Mouse (Mus musculus) embryonic facial prominence, embryonic 13.5 days (tissue): ENCODE data around the gene Hist1h2bm. TPM values are rescaled to one million over a fixed set of nuclear protein-coding genes. Genes with fewer than 3 reads are reported as not detected.
"Not testable (repeated sequence)": the region's sequence is repeated elsewhere in the genome, so short reads cannot be mapped to it uniquely, and the experiment has no call there.

Experiments
- ATAC-seq: fragments of 200-750 bp; cut with Nextera tagmentation; 2 replicates; pipeline ENCODE4 v1.8.0; 2017; ENCODE audit warnings: low read depth; ENCODE audit not compliant: insufficient number of reproducible peaks, insufficient read depth, low FRiP score, low TSS enrichment
- H3K27ac ChIP-seq: fragments of 300-500 bp; sonication (generic); 2 replicates; pipeline ENCODE4 v1.5.1; 2015; ENCODE audit warnings: moderate library complexity, mild to moderate bottlenecking, inconsistent platforms
- H3K27me3 ChIP-seq: fragments of 300-500 bp; sonication (generic); 2 replicates; pipeline ENCODE4 v1.6.1; 2015; ENCODE audit warnings: mild to moderate bottlenecking, inconsistent platforms
- H3K36me3 ChIP-seq: fragments of 300-500 bp; sonication (generic); 2 replicates; pipeline ENCODE4 v1.6.1; 2015; ENCODE audit warnings: mild to moderate bottlenecking, inconsistent platforms
- H3K4me1 ChIP-seq: fragments of 300-500 bp; sonication (generic); 2 replicates; pipeline ENCODE4 v1.6.1; 2015; ENCODE audit warnings: inconsistent platforms
- H3K4me2 ChIP-seq: fragments of 300-500 bp; sonication (generic); 2 replicates; pipeline ENCODE4 v1.6.1; 2015; ENCODE audit warnings: moderate library complexity, mild to moderate bottlenecking, inconsistent platforms
- H3K4me3 ChIP-seq: fragments of 300-500 bp; sonication (generic); 2 replicates; pipeline ENCODE4 v1.5.1; 2015; ENCODE audit warnings: mild to moderate bottlenecking, inconsistent platforms
- H3K9ac ChIP-seq: fragments of 300-500 bp; sonication (generic); 2 replicates; pipeline ENCODE4 v1.6.1; 2015; ENCODE audit warnings: mild to moderate bottlenecking, inconsistent platforms
- H3K9me3 ChIP-seq: fragments of 300-500 bp; sonication (generic); 2 replicates; pipeline ENCODE4 v1.6.1; 2016; ENCODE audit warnings: inconsistent platforms
- WGBS: fragments of 180-500 bp; shearing (Covaris S2); methylation state at CpG from one replicate; pipeline ENCODE4 v1.1.7; 2015; ENCODE audit warnings: mixed read lengths; 5-methylcytosine and 5-hydroxymethylcytosine counted together
- polyA plus RNA-seq: library from polyadenylated mRNA; unstranded; fragments of >200 nt; fragmentation: Nextera tagmentation; extraction: Ambion mirVana; gene quantifications from 2 replicates; pipeline ENCODE4 v1.2.1, GENCODE M21; 2015

The Hist1h2bm gene
- polyA plus RNA-seq, 1 experiment from 2014 or later, result 7.3 TPM

DNA sequence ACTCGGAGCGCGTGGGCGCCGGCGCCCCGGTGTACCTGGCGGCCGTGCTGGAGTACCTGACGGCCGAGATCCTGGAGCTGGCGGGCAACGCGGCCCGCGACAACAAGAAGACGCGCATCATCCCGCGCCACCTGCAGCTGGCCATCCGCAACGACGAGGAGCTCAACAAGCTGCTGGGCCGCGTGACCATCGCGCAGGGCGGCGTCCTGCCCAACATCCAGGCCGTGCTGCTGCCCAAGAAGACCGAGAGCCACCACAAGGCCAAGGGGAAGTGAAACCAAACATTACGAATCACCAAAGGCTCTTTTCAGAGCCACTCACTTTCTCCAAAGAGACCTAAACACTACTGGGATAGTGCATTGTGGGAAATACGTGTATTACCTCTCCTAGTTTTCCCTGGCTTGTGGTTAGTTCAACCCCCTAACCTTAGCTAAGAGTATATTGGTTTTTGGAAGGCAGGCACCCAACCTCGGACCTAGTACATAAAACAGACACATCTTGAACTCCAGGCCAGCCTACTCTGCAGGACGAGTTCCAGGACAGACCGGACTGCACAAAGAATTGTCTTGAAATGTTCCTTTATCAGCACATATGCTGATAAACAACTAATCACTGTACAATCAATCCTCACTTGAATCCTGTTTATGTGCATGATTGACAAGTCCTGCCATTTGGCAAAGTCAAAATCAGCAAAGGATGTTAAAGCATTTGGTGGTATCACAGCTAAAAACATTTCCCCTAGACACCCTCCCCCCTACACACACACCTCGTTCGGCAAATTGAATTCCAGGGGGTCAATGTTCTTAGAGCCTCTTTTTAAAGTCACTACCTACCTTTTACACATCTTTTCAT is 5.1 kb upstream of the Hist1h2bm start:
- peak overlapping the region; percentile 79 for H3K9ac ChIP-seq
- under 1% methylated on average over 13 of the region's 38 CpGs for WGBS
- ATAC-seq, H3K36me3 ChIP-seq, H3K27me3 ChIP-seq, H3K9me3 ChIP-seq: not testable (repeated sequence)
- peak overlapping the region; percentile 96 for H3K27ac ChIP-seq
- peak overlapping the region; percentile 50 for H3K4me3 ChIP-seq
- peaks cover 33% of the 10 kb centered on the region for H3K4me1 ChIP-seq
- peak overlapping the region; percentile 85 for H3K4me2 ChIP-seq

DNA sequence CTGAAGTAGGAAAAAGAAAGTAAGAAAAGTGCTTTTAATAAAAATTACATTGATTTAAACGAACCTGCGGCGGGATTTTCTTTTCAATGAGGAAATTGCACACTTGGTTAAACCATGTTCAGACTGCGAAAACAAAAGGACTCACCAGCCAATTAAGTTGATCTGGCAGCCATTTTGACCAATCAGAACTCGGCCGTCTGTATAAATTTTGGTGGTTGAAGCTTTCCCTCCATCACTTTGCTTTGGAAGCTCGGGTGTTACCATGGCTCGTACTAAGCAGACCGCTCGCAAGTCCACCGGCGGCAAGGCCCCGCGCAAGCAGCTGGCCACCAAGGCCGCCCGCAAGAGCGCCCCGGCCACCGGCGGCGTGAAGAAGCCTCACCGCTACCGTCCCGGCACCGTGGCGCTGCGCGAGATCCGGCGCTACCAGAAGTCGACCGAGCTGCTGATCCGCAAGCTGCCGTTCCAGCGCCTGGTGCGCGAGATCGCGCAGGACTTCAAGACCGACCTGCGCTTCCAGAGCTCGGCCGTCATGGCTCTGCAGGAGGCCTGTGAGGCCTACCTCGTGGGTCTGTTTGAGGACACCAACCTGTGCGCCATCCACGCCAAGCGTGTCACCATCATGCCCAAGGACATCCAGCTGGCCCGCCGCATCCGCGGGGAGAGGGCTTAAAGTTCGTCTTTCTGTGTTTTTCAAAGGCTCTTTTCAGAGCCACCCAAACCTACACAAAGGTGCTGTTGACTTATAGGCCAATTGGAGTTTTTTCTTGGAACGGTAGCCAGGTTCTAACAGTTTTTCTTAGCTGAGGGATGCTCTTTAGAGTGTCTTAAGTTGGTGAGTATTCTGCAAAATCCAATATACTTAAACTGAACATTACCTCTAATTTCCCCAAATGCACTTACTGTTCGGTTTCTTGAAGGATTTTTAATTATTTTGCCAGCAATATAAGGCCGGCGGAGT is 4.2 kb upstream of the Hist1h2bm start, which contains the start of gene Hist1h3h:
TSS of gene Hist1h3h (plus strand) at position 263 of the 961 bp plus-strand sequence.
- not testable (repeated sequence) for H3K27me3 ChIP-seq, H3K9me3 ChIP-seq, H3K36me3 ChIP-seq
- Histone ChIP-seq H3K27ac (peak within 1 kb of the TSS; percentile 96), H3K4me3 (peak within 1 kb of the TSS; percentile 50), H3K4me2 (peak within 1 kb of the TSS; percentile 85), H3K4me1 (peaks cover 37% of the 10 kb centered on the region), H3K9ac (peak within 1 kb of the TSS; percentile 79)
- WGBS, result under 1% methylated on average over 29 of the region's 56 CpGs
- peak; percentile 33; the same call in 1 of the 2 replicates for ATAC-seq

DNA sequence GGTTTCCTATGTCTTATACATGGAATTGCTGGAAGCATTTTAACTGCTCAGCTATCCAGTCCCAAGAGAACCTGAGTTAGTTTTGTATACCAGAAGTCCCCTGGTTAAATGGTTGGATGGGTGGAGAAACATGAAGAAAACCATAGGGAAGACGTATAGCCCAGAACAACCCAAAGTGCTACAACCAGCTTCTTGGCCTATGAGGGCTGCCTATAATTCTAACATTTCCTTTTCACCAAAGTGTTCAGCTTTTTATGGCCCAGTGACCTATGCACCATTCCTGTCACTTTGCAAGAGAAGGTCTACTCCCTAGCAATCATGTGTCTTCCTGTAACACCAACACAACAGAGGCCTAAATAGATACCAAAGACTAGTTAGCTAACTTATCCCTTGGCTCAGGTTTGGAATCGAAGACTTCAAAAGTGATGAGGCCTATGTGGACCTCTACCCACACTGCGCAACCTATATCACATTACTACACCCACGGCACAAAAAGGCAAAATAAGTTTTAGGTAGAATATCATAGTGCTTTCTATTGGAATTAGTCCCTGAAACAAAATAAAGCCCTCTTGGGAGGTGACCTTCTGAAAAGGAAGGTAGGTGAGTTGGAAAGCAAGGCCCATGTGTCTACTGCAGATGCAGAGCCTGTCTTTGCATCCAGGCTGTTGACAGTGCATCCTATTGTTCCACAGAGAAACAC is 3.3 kb upstream of the Hist1h2bm start:
- H3K9me3 ChIP-seq, result no peaks in the 10 kb centered on the region
- H3K4me1 ChIP-seq, result peaks cover 38% of the 10 kb centered on the region
- peak overlapping the region; percentile 92 for H3K27ac ChIP-seq
- H3K36me3 ChIP-seq, result no peaks in the 10 kb centered on the region
- H3K27me3 ChIP-seq, result no peaks in the 10 kb centered on the region
- H3K9ac ChIP-seq, result peak overlapping the region; percentile 79
- 50% methylated on average over 4 of the region's 4 CpGs for WGBS
- ATAC-seq, result no peak
- peak overlapping the region; percentile 85 for H3K4me2 ChIP-seq
- H3K4me3 ChIP-seq, result peak overlapping the region; percentile 50

DNA sequence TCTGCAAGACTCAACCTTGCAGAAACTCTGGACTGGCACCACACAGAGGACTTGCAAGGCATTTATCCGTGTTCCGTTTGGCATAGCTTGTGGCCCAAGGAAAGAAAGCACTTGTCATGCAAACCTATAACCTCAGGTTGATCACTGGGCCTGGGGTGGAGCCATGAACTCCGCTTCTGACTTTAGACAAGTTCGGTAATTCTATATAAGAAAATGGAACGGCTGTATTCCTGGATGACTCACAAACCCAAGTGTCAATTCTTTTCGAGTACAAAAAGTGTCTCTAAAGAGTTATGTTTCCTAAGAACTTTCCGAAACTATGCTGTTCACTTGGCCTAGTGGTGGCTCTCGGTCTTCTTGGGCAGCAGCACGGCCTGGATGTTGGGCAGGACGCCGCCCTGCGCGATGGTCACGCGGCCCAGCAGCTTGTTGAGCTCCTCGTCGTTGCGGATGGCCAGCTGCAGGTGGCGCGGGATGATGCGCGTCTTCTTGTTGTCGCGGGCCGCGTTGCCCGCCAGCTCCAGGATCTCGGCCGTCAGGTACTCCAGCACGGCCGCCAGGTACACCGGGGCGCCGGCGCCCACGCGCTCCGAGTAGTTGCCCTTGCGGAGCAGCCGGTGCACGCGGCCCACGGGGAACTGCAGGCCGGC is 612 bp upstream of the Hist1h2bm start:
- not testable (repeated sequence) for H3K27me3 ChIP-seq, H3K36me3 ChIP-seq, H3K9me3 ChIP-seq
- Histone ChIP-seq H3K4me2 (peak overlapping the region; percentile 64), H3K27ac (peak overlapping the region; percentile 88), H3K4me3 (peak overlapping the region; percentile 45), H3K4me1 (peaks cover 31% of the 10 kb centered on the region), H3K9ac (peak overlapping the region; percentile 73)
- 0 out of 2 replicates have a peak, but pooled peaks have one; percentile 0 for ATAC-seq
- 1% methylated on average over 21 of the region's 44 CpGs for whole genome bisulfite sequencing

DNA sequence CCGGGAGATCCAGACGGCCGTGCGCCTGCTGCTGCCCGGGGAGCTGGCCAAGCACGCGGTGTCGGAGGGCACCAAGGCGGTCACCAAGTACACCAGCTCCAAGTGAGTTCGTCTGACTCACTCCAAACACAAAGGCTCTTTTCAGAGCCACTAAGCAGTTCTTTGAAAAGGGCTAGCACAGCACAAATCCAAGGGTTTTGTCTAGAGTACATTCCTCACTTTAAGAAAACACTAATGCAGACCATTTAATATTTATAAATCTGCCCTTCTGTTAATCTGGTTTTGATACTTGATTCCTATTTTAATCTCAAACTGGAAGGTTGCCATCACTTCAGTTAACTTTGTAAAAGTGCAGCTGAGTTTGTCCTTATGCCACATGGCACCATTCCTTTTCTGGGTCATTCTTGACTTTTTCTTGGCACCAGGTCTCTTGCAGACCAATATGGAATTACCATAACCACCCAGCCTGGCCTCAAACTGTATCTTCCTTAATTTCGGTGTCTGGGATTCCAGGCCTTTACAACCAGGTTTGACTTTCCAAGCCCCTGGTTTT is 605 bp downstream of the Hist1h2bm start:
- peaks cover 31% of the 10 kb centered on the region for H3K4me1 ChIP-seq
- peak overlapping the region; percentile 72 for H3K9ac ChIP-seq
- 2% methylated on average over 11 of the region's 11 CpGs for WGBS
- H3K4me3 ChIP-seq, result peak overlapping the region; percentile 45
- no peak for ATAC-seq
- no peaks in the 10 kb centered on the region for H3K27me3 ChIP-seq
- H3K27ac ChIP-seq, result peak overlapping the region; percentile 92
- H3K4me2 ChIP-seq, result peak overlapping the region; percentile 64
- no peaks in the 10 kb centered on the region for H3K9me3 ChIP-seq
- H3K36me3 ChIP-seq, result no peaks in the 10 kb centered on the region

DNA sequence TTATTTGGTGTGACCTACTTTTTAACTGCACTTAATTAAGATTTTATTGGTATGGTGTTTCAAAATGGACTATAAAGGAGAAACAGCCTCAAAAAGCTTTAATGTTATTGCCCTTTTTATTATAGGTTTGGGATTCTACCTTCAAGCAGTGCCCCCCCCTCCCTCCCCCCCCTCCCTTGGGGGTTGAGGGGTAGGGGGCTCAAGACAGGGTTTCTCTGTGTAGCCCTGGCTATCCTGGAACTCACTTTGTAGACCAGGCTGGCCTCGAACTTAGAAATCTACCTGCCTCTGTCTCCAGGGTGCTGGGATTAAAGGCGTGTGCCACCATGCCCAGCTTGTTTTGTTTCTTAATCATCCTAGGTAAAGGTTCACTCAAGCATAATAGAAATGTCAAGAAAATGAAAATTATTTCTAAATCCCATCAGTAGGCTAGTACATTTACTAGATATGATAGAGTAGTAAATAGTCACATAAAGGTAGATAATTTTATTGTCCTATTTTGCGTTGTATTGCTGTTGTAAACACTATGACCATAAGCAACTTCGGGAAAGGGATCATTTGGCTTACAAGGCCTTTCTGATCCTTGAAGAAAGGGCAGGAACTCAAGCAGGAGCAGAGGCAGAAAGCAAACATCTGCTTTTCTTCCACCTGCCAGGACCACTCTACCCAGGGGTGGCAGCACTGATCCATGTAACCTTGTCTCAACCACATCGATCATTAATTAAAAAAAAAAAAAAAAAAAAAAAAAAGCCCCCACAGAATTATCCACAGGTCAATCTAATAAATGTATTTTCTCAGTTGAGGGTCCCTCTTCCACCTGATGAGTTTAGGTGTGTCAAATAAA is 1.4 kb downstream of the Hist1h2bm start:
- no peaks in the 10 kb centered on the region for H3K9me3 ChIP-seq
- H3K4me2 ChIP-seq, result peak overlapping the region; percentile 64
- ATAC-seq, result no peak
- 27% methylated on average over 5 of the region's 5 CpGs for WGBS
- H3K4me3 ChIP-seq, result peak overlapping the region; percentile 45; the same call in 1 of the 2 replicates
- H3K27me3 ChIP-seq, result no peaks in the 10 kb centered on the region
- no peak overlapping the region for H3K9ac ChIP-seq
- peaks cover 28% of the 10 kb centered on the region for H3K4me1 ChIP-seq
- H3K27ac ChIP-seq, result peak overlapping the region; percentile 92
- no peaks in the 10 kb centered on the region for H3K36me3 ChIP-seq

DNA sequence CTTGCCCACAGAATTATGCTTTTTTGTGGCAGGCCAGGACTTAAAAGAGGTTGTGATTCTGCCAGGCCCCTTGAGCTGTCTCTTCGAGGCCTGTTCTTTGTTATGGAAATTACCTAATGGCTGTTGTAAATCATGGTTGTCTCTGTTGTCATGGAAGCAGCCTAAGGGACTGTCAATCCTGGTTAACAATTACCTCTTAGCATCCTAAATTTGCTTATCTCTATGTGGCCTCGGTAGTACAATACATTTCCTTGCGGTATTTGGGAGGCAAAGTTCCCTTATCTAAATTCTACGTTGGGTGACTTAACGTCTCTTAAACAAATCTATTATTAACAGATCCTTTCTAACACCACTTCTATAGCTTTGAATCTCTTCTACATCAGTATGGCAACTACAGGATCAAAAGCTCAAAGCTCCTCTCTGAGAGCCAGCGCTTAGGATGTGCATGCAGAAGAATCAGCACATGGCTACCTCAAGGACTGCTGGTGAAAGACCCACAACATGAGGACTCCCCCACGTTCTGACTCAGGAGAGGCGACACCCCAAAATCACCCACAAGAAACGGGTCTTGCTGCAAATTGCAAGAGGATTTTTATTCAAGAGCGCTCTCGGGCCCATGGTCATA is 6.2 kb downstream of the Hist1h2bm start:
- Histone ChIP-seq H3K4me1 (no peaks in the 10 kb centered on the region), H3K36me3 (no peaks in the 10 kb centered on the region), H3K4me2 (no peak overlapping the region), H3K9ac (no peak overlapping the region), H3K27ac (no peak overlapping the region), H3K4me3 (no peak overlapping the region), H3K27me3 (no peaks in the 10 kb centered on the region), H3K9me3 (no peaks in the 10 kb centered on the region)
- ATAC-seq, result no peak
- WGBS, result 33% methylated on average over 11 of the region's 11 CpGs

DNA sequence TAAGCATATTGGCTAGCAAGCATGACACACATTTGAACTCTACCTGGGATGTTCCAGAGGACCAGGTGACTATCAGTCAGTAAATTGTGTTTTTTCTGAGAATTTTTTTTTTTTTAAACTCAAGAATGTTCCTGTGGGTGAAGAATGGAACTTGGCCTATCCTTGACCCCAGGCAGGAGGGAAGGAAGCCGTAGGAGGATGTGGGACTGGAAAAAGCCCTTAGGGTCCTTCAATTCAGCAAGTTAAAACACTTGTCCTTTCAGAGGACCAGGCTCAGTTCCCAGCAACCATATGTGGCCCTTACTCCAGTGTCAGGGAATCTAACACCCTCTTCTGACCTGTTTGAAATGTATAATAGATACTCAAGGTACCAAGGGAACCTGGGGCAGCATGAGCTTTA is 7.7 kb downstream of the Hist1h2bm start:
- H3K36me3 ChIP-seq, result no peaks in the 10 kb centered on the region
- no peak overlapping the region for H3K27ac ChIP-seq
- no peaks in the 10 kb centered on the region for H3K9me3 ChIP-seq
- 39% methylated on average over 1 of the region's 1 CpGs for WGBS
- no peak overlapping the region for H3K4me2 ChIP-seq
- peaks cover 5% of the 10 kb centered on the region; the same call in 1 of the 2 replicates for H3K4me1 ChIP-seq
- no peak for ATAC-seq
- no peak overlapping the region for H3K4me3 ChIP-seq
- H3K27me3 ChIP-seq, result no peaks in the 10 kb centered on the region
- H3K9ac ChIP-seq, result no peak overlapping the region

DNA sequence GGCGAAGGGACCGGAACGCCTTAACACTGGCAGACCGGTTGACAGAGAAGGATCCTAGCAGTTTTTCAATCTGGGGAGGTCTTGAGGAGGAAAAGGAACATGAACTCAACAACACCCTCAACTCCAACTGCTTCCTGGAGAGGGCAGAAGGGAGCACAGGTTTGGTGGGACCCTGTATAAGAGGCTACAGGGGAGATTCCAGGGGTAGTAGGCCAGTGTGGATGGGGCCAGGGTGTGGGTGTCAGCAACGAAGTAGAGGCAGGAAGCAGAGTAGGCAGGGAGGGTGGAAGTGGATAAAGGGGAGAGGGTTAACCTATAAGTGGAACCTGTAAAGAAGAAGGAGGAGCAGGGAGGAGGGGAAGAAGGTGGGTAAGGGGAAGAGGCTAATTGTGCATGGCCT is 11.6 kb downstream of the Hist1h2bm start:
- H3K4me1 ChIP-seq, result peaks cover 12% of the 10 kb centered on the region; the same call in 1 of the 2 replicates
- H3K4me3 ChIP-seq, result no peak overlapping the region
- H3K4me2 ChIP-seq, result no peak overlapping the region
- H3K9me3 ChIP-seq, result no peaks in the 10 kb centered on the region
- no peak for ATAC-seq
- 65% methylated on average over 5 of the region's 5 CpGs for WGBS
- no peak overlapping the region for H3K9ac ChIP-seq
- H3K27me3 ChIP-seq, result no peaks in the 10 kb centered on the region
- H3K36me3 ChIP-seq, result no peaks in the 10 kb centered on the region
- H3K27ac ChIP-seq, result peak overlapping the region; percentile 99
